Mouse (Mus musculus) T-helper 2 cell (primary cell): Measurements from ENCODE around the gene Gcsh.

Source experiments
- in situ Hi-C: fragments of 300-600 bp; cut with MboI, MseI; formaldehyde crosslinking; loops from one replicate; pipeline ENCODE4 v1.15.1; 2025; ENCODE audit warnings: high pct_unique_total_duplicates

The Gcsh gene

GRCm38 (mm10) chr8:116978631-116979256 lies 14.6 kb downstream of the Gcsh start, which contains the start of gene 1700030J22Rik:
Gene 1700030J22Rik, minus strand, starts transcription at chr8:116978959.
- in situ Hi-C loops: loop anchor here (5.0 kb wide), 1 partner anchor 36 kb away; the partner anchor contains the start of gene Atmin

GRCm38 (mm10) chr8:116978052-116978451 lies 15.3 kb downstream of the Gcsh start:
- in situ Hi-C loops: loop anchor here (5.0 kb wide), 1 partner anchor 36 kb away; the partner anchor contains the start of gene Atmin

- in situ Hi-C loops: loop anchor here (5.0 kb wide), 1 partner anchor 33 kb away; the partner anchor contains the start of gene Atmin
These were observed 17.7 kb downstream of the Gcsh start for GRCm38 (mm10) chr8:116975606-116976005.

- in situ Hi-C loops: loop anchor here (5.0 kb wide), 1 partner anchor 33 kb away; the partner anchor contains the start of gene Atmin
These were observed 18.3 kb downstream of the Gcsh start for GRCm38 (mm10) chr8:116975066-116975465.

- in situ Hi-C loops: no loop called here
These were observed 23.8 kb downstream of the Gcsh start for GRCm38 (mm10) chr8:116969531-116969930.

GRCm38 (mm10) chr8:116954415-116954814 lies 38.9 kb downstream of the Gcsh start:
- in situ Hi-C loops: no loop called here

GRCm38 (mm10) chr8:116952428-116952827 lies 40.9 kb downstream of the Gcsh start:
- in situ Hi-C loops: no loop called here

- in situ Hi-C loops: no loop called here
These were observed 41.6 kb downstream of the Gcsh start for GRCm38 (mm10) chr8:116951778-116952177.

GRCm38 (mm10) chr8:116951369-116951768 lies 42.0 kb downstream of the Gcsh start:
- in situ Hi-C loops: no loop called here

- in situ Hi-C loops: loop anchor here (25.0 kb wide), 1 partner anchor 840 kb away; no protein-coding TSS in a partner anchor
These were observed 45.7 kb downstream of the Gcsh start for GRCm38 (mm10) chr8:116947589-116947988.

GRCm38 (mm10) chr8:116946851-116947250 lies 46.5 kb downstream of the Gcsh start:
- in situ Hi-C loops: loop anchor here (25.0 kb wide), 1 partner anchor 840 kb away; no protein-coding TSS in a partner anchor

- in situ Hi-C loops: loop anchor here (25.0 kb wide), 1 partner anchor 841 kb away; no protein-coding TSS in a partner anchor
These were observed 47.0 kb downstream of the Gcsh start for GRCm38 (mm10) chr8:116946268-116946838.

GRCm38 (mm10) chr8:116945169-116945910 lies 48.0 kb downstream of the Gcsh start:
- in situ Hi-C loops: loop anchor here (25.0 kb wide), 1 partner anchor 842 kb away; no protein-coding TSS in a partner anchor

- in situ Hi-C loops: loop anchor here (5.0 to 25.0 kb wide), 2 partner anchors 33 to 843 kb away; partner anchors contain the start of gene 1700030J22Rik
These were observed 49.0 kb downstream of the Gcsh start for GRCm38 (mm10) chr8:116944385-116944696.

GRCm38 (mm10) chr8:116943555-116944384 lies 49.6 kb downstream of the Gcsh start:
- in situ Hi-C loops: loop anchor here (5.0 to 25.0 kb wide), 2 partner anchors 34 to 844 kb away; partner anchors contain the start of gene 1700030J22Rik

GRCm38 (mm10) chr8:116943161-116943554 lies 50.2 kb downstream of the Gcsh start, which contains the start of gene Atmin:
Gene Atmin, plus strand, starts transcription at chr8:116943393.
- in situ Hi-C loops: loop anchor here (5.0 to 25.0 kb wide), 2 partner anchors 34 to 844 kb away; partner anchors contain the start of gene 1700030J22Rik

- in situ Hi-C loops: loop anchor here (5.0 to 25.0 kb wide), 2 partner anchors 35 to 845 kb away; partner anchors contain the start of gene 1700030J22Rik
These were observed 50.9 kb downstream of the Gcsh start for GRCm38 (mm10) chr8:116942284-116943058.

- in situ Hi-C loops: loop anchor here (25.0 kb wide), 1 partner anchor 852 kb away; no protein-coding TSS in a partner anchor
These were observed 57.8 kb downstream of the Gcsh start for GRCm38 (mm10) chr8:116935506-116935905.

GRCm38 (mm10) chr8:116934976-116935375 lies 58.4 kb downstream of the Gcsh start:
- in situ Hi-C loops: loop anchor here (25.0 kb wide), 1 partner anchor 852 kb away; no protein-coding TSS in a partner anchor
